Mouse (Mus musculus) splenic B cell, adult 2 months (primary cell): ENCODE results near the gene Flt1.

Experiments
- DNase-seq: peaks from one replicate; pipeline ENCODE4 v3.0.0-alpha.2; 2011; ENCODE audit warnings: low read depth, low spot score
- H3K27me3 ChIP-seq: 2 replicates; pipeline ENCODE4 v1.6.1; 2012; ENCODE audit warnings: mild to moderate bottlenecking, low read length, moderate library complexity, mixed read lengths; ENCODE audit not compliant: control insufficient read depth, poor library complexity, insufficient read depth, severe bottlenecking
- H3K36me3 ChIP-seq: 2 replicates; pipeline ENCODE4 v1.6.1; 2012; ENCODE audit warnings: mild to moderate bottlenecking, low read length, moderate library complexity, mixed read lengths; ENCODE audit not compliant: control insufficient read depth, poor library complexity, insufficient read depth, severe bottlenecking

The Flt1 gene

GRCm38 (mm10) chr5:147736766-147737280 lies 11.0 kb upstream of the Flt1 start:
- H3K36me3 ChIP-seq, result no peaks in the 10 kb centered on the region
- no peak for DNase-seq
- H3K27me3 ChIP-seq, result no peaks in the 10 kb centered on the region

GRCm38 (mm10) chr5:147733682-147734081 lies 7.9 kb upstream of the Flt1 start:
- peak; percentile 25 for DNase-seq
- Histone ChIP-seq H3K27me3 (no peaks in the 10 kb centered on the region), H3K36me3 (no peaks in the 10 kb centered on the region)

DNA sequence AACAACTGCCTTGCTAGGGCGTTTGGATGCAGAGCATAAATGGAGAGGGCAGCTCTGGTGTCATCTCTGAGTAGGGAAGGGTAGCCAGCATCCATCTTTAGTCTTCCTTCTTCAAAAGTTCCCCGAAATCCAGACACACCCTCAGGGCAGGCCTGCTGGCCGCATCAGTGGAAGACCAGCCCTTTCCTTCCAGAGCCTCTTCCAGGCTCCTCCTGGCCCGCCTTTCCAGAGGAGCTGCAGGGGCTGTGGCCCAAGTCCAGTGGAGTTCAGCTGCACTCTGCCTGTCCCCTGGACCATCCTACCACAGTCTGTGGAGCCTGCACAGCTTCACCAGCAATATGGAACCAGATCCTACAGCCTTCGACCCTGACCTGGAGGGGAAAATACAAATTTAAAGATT lies 7.1 kb upstream of the Flt1 start:
- no peaks in the 10 kb centered on the region for H3K27me3 ChIP-seq
- DNase-seq, result no peak
- no peaks in the 10 kb centered on the region for H3K36me3 ChIP-seq

DNA sequence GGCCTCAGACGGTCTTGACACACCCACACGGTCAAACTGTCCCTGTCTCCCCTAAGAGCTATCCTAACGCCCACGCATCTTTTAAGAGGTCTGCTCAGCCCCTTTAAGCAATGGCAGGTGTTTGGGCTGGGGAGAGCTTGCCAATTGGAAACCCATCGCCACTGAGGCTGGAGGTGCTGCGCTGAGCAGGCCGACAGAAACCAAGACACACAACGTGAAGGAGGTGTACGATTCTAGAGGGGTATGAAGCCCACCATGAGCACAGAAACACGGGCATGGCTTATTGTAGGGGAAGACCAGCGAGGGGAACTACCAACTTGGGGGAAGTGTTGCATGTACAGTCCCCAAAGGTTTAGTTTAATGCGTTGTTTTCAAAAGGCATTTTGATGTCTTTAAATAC lies 1.7 kb upstream of the Flt1 start:
- Histone ChIP-seq H3K27me3 (no peaks in the 10 kb centered on the region), H3K36me3 (no peaks in the 10 kb centered on the region)
- no peak for DNase-seq

DNA sequence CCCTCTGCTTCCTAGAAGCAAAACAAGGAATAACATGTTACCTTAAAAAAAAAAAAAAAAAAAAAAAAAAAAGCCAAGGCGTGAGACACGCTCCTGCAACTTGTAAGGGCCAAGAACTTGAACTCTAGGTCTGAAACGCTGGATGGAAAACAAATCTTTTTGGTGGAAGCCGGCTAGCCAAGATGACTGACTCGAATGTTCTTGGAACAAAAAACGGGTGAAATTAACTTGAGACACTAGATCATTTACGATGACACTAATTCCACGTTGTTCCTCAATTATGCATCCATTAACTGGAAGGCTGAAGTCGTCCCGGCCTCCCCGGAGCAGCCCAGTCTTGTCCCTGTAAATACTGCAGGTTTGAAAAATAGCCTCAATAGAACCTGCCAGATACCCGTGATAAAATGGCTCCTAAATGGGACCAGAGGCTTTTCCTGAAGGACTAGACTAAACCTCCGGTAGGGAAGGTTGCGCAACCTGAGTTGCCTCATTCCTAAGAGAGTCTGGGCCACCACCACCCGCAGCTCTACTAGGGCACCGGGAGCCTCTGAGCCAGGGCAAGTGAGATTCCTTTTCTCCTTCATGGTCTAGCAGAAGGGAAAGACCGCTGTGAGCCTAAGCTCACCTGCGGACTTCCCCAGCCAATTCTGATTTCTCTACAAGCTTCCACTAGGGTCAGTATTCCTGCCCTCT lies 1.0 kb upstream of the Flt1 start:
- H3K36me3 ChIP-seq, result no peaks in the 10 kb centered on the region
- H3K27me3 ChIP-seq, result no peaks in the 10 kb centered on the region
- no peak for DNase-seq

GRCm38 (mm10) chr5:147724945-147725830 lies 623 bp downstream of the Flt1 start:
- Histone ChIP-seq H3K36me3 (no peaks in the 10 kb centered on the region), H3K27me3 (no peaks in the 10 kb centered on the region)
- no peak for DNase-seq

DNA sequence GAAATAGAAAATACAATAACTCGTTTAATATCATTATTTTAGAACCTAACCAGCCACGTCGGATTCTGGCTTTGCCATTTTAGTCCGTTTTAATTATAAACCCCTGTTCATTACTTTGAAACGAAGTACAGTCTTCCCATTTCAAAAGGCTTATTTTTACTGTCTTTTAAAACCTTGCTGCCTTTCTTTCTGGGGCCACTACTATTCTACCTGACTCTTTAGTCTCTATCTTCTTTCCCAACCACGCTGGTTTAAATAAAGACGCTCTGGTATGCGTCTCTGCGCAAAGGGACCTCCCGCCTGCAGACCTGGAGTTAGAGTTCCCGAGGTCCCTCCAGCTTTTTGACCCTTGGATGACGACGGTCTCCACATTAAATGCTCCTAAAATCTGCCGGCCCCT lies 1.4 kb downstream of the Flt1 start:
- Histone ChIP-seq H3K27me3 (no peaks in the 10 kb centered on the region), H3K36me3 (no peaks in the 10 kb centered on the region)
- DNase-seq, result no peak

GRCm38 (mm10) chr5:147723811-147724210 lies 2.0 kb downstream of the Flt1 start:
- Histone ChIP-seq H3K36me3 (no peaks in the 10 kb centered on the region), H3K27me3 (no peaks in the 10 kb centered on the region)
- DNase-seq, result no peak

DNA sequence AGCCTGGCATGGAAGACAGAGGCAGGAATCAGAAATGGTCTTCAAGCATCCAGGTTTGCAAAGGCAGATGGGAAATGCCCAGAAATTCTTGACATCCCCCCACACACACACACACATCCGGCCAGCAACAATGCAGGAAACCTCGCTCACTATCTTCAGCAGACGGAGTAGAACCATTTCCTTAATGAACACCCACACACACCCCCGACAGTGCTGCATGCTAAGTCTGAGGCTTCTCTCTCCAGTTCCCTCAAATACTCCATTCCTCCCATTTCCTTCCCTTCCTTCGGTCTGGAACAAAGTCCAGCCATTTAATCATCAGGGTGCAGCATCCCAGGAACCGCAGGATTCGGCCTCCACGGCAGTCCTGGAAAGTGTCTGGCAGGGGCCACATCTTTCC lies 4.4 kb downstream of the Flt1 start:
- H3K27me3 ChIP-seq, result no peaks in the 10 kb centered on the region
- no peaks in the 10 kb centered on the region for H3K36me3 ChIP-seq
- no peak for DNase-seq

- DNase-seq, result no peak
- no peaks in the 10 kb centered on the region for H3K36me3 ChIP-seq
- H3K27me3 ChIP-seq, result no peaks in the 10 kb centered on the region
These were observed 7.5 kb downstream of the Flt1 start for GRCm38 (mm10) chr5:147718335-147718734.

DNA sequence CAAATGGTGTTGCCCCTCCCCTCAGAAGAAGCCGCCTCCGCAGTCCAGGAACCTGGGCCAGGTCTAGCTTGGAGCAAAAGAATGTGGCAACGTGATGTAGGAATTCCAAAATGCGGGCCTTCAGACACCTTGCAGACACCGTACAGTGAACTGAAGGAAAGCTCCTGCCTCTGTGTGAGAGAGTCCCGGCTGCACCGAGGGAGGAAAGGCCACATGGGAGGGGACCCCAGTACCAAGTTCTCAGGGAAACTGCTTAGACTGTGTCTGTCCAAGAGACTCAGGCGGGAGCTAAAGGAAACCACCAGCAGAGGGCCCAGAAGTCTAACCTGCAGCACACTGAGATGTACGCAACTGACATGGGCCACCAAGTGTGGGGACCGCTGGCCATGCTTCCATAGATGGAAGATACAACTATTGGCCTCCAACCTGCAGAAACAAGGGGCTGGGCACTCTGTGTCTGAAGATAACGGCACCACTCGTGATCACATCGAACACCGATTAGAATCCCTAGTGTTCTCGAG lies 9.1 kb downstream of the Flt1 start:
- no peak for DNase-seq
- H3K27me3 ChIP-seq, result no peaks in the 10 kb centered on the region
- no peaks in the 10 kb centered on the region for H3K36me3 ChIP-seq

DNA sequence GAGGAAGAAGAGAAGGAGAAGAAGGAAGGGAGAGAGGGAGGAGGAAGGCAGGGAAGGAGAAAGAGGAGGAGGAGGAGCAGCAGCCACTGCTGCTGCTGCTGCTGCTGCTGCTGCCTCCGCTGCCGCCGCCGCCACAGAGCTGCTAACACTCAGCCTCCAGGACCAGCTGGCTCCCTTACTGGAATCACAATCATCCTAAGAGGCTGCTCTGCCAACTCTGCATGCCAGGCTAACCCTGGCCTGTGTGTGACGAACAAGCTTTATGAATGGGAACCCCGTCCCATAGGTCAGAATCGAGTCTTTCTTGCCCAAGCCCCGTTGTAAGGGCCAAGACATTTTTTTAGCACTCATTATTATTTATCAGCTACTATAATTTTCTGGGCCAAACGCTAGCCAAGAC lies 9.5 kb downstream of the Flt1 start:
- Histone ChIP-seq H3K27me3 (no peaks in the 10 kb centered on the region), H3K36me3 (no peaks in the 10 kb centered on the region)
- no peak for DNase-seq

DNA sequence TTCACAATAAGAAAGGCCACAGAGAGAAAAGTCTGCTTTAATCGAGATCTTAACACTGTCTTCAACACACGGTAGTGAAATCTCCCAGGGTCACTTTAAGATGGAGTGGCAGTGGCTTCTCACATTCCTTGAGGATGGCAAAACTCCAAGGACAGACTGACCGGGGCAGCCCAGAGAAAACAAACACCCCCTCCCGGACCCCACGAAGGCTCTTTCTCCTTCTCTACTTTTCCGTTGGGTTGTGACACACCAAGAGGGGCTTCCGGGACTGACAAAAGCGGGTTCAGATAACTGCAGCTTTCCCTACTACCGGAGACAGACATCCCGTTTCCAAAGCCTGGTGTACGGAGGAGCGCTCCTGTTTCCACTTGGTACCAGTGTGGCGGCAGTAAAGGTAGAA lies 10.4 kb downstream of the Flt1 start:
- Histone ChIP-seq H3K36me3 (no peaks in the 10 kb centered on the region), H3K27me3 (no peaks in the 10 kb centered on the region)
- DNase-seq, result no peak

- Histone ChIP-seq H3K36me3 (no peaks in the 10 kb centered on the region), H3K27me3 (no peaks in the 10 kb centered on the region)
- no peak for DNase-seq
These were observed 17.3 kb downstream of the Flt1 start for GRCm38 (mm10) chr5:147708500-147708899.

DNA sequence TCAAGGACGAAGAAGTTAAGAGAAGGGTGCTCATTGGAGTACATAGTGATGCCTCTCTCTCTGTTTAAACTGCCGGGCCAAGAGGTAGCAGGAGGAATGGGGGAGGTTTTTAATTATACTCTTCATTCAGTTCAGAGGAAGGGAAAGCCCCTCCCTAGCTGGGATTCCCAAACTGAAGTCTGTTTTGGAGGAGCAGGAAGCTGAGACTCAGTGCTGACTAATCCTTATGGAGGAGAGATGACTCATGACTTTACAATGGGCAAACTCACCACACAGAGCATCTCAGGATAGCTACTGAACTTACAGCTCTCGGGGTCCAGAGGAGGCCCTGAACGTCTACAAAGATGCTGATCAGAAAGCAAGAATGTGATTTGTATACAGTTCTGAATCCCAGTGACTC lies 18.3 kb downstream of the Flt1 start:
- DNase-seq, result no peak
- no peaks in the 10 kb centered on the region for H3K36me3 ChIP-seq
- H3K27me3 ChIP-seq, result no peaks in the 10 kb centered on the region
